Mouse (Mus musculus) CH12F3 (cell line): Measurements from ENCODE around the gene Crcp.
"Not testable (repeated sequence)": the region's sequence is repeated elsewhere in the genome, so short reads cannot be mapped to it uniquely, and the experiment has no call there.

Source experiments
- in situ Hi-C: fragments of 300-500 bp; cut with MboI; formaldehyde crosslinking; loops from 2 replicates; pipeline ENCODE4 v1.14.3; 2020; ENCODE audit warnings: low sequenced_read_pairs

Crcp gene

GRCm38 (mm10) chr5:130023067-130023766 lies 5.9 kb upstream of the Crcp start:
- in situ Hi-C loops: no loop called here

- in situ Hi-C loops: no loop called here
Measured at GRCm38 (mm10) chr5:130023767-130024539, 5.1 kb upstream of the Crcp start.

GRCm38 (mm10) chr5:130027134-130027533 lies 2.0 kb upstream of the Crcp start:
- in situ Hi-C loops: no loop called here

GRCm38 (mm10) chr5:130027696-130028095 lies 1.4 kb upstream of the Crcp start:
- in situ Hi-C loops: no loop called here

- in situ Hi-C loops: no loop called here
Measured at GRCm38 (mm10) chr5:130031410-130032390, 2.6 kb downstream of the Crcp start.

GRCm38 (mm10) chr5:130033869-130034268 lies 4.8 kb downstream of the Crcp start:
- in situ Hi-C loops: no loop called here

- in situ Hi-C loops: not testable (repeated sequence)
Measured at GRCm38 (mm10) chr5:130036300-130036699, 7.2 kb downstream of the Crcp start.

- in situ Hi-C loops: no loop called here
Measured at GRCm38 (mm10) chr5:130037752-130038455, 8.8 kb downstream of the Crcp start.

GRCm38 (mm10) chr5:130040797-130041196 lies 11.7 kb downstream of the Crcp start:
- in situ Hi-C loops: no loop called here

- in situ Hi-C loops: no loop called here
Measured at GRCm38 (mm10) chr5:130041262-130041661, 12.2 kb downstream of the Crcp start.

- in situ Hi-C loops: no loop called here
Measured at GRCm38 (mm10) chr5:130043741-130044140, 14.7 kb downstream of the Crcp start.

- in situ Hi-C loops: no loop called here
Measured at GRCm38 (mm10) chr5:130044201-130044695, 15.2 kb downstream of the Crcp start.

- in situ Hi-C loops: no loop called here
Measured at GRCm38 (mm10) chr5:130046100-130046499, 17.0 kb downstream of the Crcp start.

- in situ Hi-C loops: no loop called here
Measured at GRCm38 (mm10) chr5:130046589-130046988, 17.5 kb downstream of the Crcp start.

GRCm38 (mm10) chr5:130047013-130047412 lies 17.9 kb downstream of the Crcp start:
- in situ Hi-C loops: no loop called here

- in situ Hi-C loops: no loop called here
Measured at GRCm38 (mm10) chr5:130048786-130049520, 19.9 kb downstream of the Crcp start.

- in situ Hi-C loops: no loop called here
Measured at GRCm38 (mm10) chr5:130050416-130050815, 21.3 kb downstream of the Crcp start.

GRCm38 (mm10) chr5:130051073-130051860 lies 22.2 kb downstream of the Crcp start:
- in situ Hi-C loops: no loop called here

- in situ Hi-C loops: no loop called here
Measured at GRCm38 (mm10) chr5:130052510-130052909, 23.4 kb downstream of the Crcp start.
